Mouse (Mus musculus) bone marrow, adult 2 months (tissue): ENCODE measurements around the gene Cryl1.

Experiments used
- CTCF ChIP-seq: fragments of 200-500 bp; IDR thresholded peaks from 2 replicates; pipeline ENCODE4 v1.5.1; 2011; ENCODE audit warnings: low read length, control low read depth; ENCODE audit not compliant: control insufficient read depth, insufficient read depth
- POLR2A ChIP-seq: fragments of 200-500 bp; IDR thresholded peaks from 2 replicates; pipeline ENCODE4 v1.6.1; 2011; ENCODE audit warnings: low read depth, mild to moderate bottlenecking, control low read depth, low read length, borderline replicate concordance; ENCODE audit not compliant: control insufficient read depth

GRCm38 (mm10) chr14:57329600-57329999 lies 68.7 kb downstream of the Cryl1 start:
- TF ChIP-seq CTCF, result no peak
- no peak for TF ChIP-seq POLR2A
